Mouse (Mus musculus) MEL (cell line): ENCODE results near the gene Klf15.

ENCODE experiments used
- CTCF ChIP-seq, 3 experiments: IDR thresholded peaks in 2 of 3; conservative IDR thresholded peaks in 1 of 3; 2 replicates each; pipeline ENCODE4 v1.5.1; 2011 to 2012; ENCODE audit warnings: low read length in 3 of 3, low read depth in 2 of 3, mild to moderate bottlenecking in 2 of 3, improper control_type of control experiment in 1 of 3, inconsistent platforms in 1 of 3, mixed read lengths in 1 of 3, moderate library complexity in 1 of 3; ENCODE audit not compliant: control insufficient read depth in 1 of 3, insufficient read depth in 1 of 3, poor library complexity in 1 of 3, severe bottlenecking in 1 of 3
- E2F4 ChIP-seq: IDR thresholded peaks from 2 replicates; pipeline ENCODE4 v1.6.1; 2011; ENCODE audit warnings: low read depth, low read length, improper control_type of control experiment, borderline replicate concordance
- POLR2AphosphoS2 ChIP-seq: IDR thresholded peaks from 2 replicates; pipeline ENCODE4 v1.6.1; 2011; ENCODE audit warnings: low read length, improper control_type of control experiment
- USF1 ChIP-seq: IDR thresholded peaks from 2 replicates; pipeline ENCODE4 v1.6.1; 2014; ENCODE audit warnings: low read depth, mild to moderate bottlenecking, inconsistent platforms, low read length, improper control_type of control experiment, moderate library complexity
- USF2 ChIP-seq, 2 experiments: IDR thresholded peaks; 2 replicates each; pipeline ENCODE4 v1.6.1; 2011 to 2012; ENCODE audit warnings: improper control_type of control experiment in 2 of 2, low read length in 2 of 2, borderline replicate concordance in 1 of 2, inconsistent platforms in 1 of 2, low read depth in 1 of 2, mild to moderate bottlenecking in 1 of 2; ENCODE audit not compliant: insufficient read depth in 1 of 2

- TF ChIP-seq USF1 (no peak), CTCF (IDR thresholded peaks at IDR 0.05 in 2 of 3, conservative IDR thresholded peaks at IDR 0.05 in 1 of 3; ENCODE audit: control insufficient read depth in 1 of 3, insufficient read depth in 1 of 3, low read depth in 2 of 3, low read length in 3 of 3, poor library complexity in 1 of 3, severe bottlenecking in 1 of 3) (no peak), USF2 (IDR thresholded peaks at IDR 0.05; ENCODE audit: borderline replicate concordance in 1 of 2, insufficient read depth in 1 of 2, low read depth in 1 of 2, low read length in 2 of 2) (no peak), POLR2AphosphoS2 (no peak), E2F4 (no peak)
These were observed 11.4 kb downstream of the Klf15 start for GRCm38 (mm10) chr6:90473630-90474360.
